Mouse (Mus musculus): ENCODE measurements around the gene Rhox3c.
"Not testable (repeated sequence)": the region's sequence is repeated elsewhere in the genome, so short reads cannot be mapped to it uniquely, and the experiment has no call there.

The Rhox3c gene

DNA sequence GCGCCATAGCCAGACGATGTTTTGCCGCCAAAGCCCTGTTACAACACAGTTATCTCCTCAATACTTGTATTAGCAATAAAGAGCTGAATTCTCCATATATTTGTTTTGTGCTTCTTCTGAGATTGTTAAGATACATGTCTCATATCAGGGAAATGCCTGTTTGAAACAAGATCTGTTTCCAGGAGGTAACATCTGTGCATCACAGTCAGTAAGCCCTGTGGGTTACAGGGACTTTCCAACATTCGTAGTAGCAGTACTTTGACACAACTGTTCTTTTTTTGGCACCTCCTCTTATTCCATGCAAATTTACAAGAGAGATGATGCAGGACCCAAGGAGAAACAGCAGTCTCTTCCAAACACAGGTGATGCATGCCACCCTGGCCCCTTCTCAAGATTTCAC, at the start of gene Rhox3c:
TSS of gene Rhox3c (plus strand) at position 301 of the 400 bp plus-strand sequence.
- in situ Hi-C loops (cut with MboI): not testable (repeated sequence)

DNA sequence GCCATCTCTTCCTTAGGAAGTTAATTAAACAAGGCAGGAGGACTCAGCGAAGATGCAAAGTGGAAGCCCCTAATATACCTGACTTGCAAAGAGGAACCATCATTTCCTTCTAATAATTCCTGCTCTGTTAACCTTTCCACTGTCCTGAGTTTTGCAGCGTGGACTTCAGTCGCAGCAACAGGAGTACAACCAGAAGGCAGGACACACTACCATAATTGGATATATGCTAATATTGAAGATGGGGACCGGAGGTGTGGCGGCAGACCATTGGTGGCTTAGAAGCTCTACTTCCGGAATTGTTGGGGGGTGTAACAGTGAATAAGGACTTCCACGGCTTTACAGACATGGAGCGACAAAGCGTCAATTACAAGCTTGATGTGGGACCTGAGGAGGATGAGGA, 46.6 kb upstream of the Rhox3c start, which contains the start of gene Rhox2b:
TSS of gene Rhox2b (plus strand) at position 301 of the 400 bp plus-strand sequence.
- in situ Hi-C loops (cut with MboI): not testable (repeated sequence)

DNA sequence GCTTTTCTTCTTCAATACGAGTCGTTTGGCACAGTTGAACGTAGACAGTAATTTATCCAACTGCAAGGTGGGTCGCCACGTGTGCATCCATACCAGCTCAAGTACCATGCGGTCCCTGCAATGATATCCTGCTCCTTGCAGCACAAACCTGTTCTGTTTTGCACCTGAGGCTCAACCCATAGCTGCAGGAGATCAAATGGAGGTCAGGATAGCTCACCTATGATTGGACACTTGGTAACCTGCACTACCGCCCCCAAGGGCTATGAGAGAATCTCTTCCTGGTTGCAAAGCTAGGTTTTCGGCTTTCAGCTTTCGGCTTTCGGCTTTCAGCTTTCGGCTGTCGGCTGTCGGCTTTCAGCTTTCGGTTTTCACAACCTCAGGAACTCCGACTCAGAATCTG, 26.2 kb upstream of the Rhox3c start, which contains the start of gene Rhox4b:
TSS of gene Rhox4b (plus strand) at position 301 of the 400 bp plus-strand sequence.
- in situ Hi-C loops (cut with MboI): not testable (repeated sequence)

DNA sequence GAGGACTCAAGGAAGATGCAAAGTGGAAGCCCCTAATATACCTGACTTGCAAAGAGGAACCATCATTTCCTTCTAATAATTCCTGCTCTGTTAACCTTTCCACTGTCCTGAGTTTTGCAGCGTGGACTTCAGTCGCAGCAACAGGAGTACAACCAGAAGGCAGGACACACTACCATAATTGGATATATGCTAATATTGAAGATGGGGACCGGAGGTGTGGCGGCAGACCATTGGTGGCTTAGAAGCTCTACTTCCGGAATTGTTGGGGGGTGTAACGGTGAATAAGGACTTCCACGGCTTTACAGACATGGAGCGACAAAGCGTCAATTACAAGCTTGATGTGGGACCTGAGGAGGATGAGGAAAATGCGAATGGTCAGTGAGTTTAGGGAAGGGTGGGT, 5.0 kb upstream of the Rhox3c start, which contains the start of gene Rhox2c:
TSS of gene Rhox2c (plus strand) at position 301 of the 400 bp plus-strand sequence.
- in situ Hi-C loops (cut with MboI): not testable (repeated sequence)

DNA sequence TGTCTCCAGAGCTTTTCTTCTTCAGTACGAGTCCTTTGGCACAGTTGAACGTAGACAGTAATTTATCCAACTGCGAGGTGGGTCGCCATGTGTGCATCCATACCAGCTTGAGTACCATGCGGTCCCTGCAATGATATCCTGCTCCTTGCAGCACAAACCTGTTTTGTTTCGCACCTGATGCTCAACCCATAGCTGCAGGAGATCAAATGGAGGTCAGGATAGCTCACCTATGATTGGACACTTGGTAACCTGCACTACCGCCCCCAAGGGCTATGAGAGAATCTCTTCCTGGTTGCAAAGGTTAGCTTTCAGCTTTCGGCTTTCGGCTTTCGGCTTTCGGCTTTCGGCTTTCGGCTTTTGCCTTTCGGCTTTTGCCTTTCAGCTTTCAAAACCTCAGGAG, 21.7 kb downstream of the Rhox3c start, which contains the start of gene Rhox4c:
TSS of gene Rhox4c (plus strand) at position 301 of the 400 bp plus-strand sequence.
- in situ Hi-C loops (cut with MboI): not testable (repeated sequence)

DNA sequence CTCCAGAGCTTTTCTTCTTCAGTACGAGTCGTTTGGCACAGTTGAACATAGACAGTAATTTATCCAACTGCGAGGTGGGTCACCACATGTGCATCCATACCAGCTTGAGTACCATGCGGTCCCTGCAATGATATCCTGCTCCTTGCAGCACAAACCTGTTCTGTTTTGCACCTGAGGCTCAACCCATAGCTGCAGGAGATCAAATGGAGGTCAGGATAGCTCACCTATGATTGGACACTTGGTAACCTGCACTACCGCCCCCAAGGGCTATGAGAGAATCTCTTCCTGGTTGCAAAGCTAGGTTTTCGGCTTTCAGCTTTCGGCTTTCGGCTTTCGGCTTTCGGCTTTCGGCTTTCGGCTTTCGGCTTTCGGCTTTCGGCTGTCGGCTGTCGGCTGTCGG, 55.7 kb downstream of the Rhox3c start, which contains the start of gene Rhox4d:
TSS of gene Rhox4d (plus strand) at position 301 of the 400 bp plus-strand sequence.
- in situ Hi-C loops (cut with MboI): not testable (repeated sequence)
